Mouse (Mus musculus) stomach, postnatal 0 days (tissue): ENCODE measurements around the gene 2610528A11Rik.

Experiments
- CTCF ChIP-seq: IDR thresholded peaks from 2 replicates; pipeline ENCODE4 v1.5.1; 2016; ENCODE audit warnings: antibody characterized with exemption, low read depth, mild to moderate bottlenecking, moderate library complexity
- EP300 ChIP-seq: optimal IDR thresholded peaks from 2 replicates; pipeline ENCODE3; 2016; ENCODE audit warnings: antibody characterized with exemption

DNA sequence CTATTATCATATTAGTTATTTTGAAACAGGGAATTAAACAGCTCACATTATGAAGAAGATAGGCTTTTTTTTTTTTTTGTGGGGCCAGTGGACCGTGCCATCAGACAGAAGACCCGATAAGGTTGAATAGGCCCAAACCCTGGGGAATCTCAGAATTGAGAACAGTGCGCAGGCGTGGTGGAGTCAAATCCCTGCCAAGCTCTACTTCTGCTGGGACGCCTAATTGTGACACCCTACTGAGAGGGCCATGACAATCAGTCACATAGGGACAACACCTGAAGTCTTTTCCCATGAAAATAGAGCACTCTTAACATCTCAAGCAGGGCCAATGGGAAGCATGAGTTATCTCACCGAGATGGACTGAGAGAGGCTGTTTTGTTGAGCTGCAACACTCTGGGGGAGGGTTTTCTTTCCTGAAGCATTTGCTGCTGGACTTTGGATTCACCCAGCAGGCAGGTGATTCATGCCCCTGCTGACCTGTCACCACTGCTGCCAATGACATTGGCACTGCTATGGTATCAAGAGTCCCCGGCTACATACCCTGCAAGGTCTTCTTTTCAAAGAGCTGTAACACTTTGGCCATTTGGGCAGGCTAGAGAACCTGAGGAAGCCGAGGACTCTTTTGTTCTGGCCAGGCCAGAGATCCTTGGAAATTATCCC lies 25.4 kb upstream of the 2610528A11Rik start:
- TF ChIP-seq CTCF (no peak), EP300 (no peak)
